Mouse (Mus musculus): ENCODE data around the gene Ttc23. TPM values are rescaled to one million over a fixed set of nuclear protein-coding genes. Genes with fewer than 3 reads are reported as not detected.
A peak's percentile ranks its signal among the peaks of the same experiment; 100 is the strongest.

Ttc23 gene
- total RNA-seq (2021), result 10 to 100 TPM in 1 of 2 experiments, 1 to 10 TPM in 1; 7.1 to 10.3 TPM

DNA sequence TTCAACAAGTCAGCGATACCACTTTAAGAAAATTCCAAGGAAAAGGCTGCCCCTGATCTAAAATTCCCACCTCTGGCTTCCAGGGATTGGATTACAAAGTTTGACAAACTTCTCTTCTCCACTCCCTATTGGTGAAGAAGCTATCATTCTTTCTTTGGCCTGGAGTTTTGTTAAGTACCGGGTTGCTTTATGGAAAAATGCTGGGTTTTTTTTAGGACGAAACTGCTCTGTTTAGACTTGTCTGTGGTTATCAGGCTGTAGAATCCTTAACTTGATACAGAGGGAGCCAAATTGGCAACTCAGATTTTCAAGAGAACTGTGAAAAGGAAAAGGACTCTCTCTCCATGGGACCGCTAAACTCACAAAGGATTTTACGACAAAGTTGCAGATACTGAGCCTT lies at the start of gene Ttc23:
Gene Ttc23 (plus strand): TSS at position 134 of the 400 bp plus-strand sequence.
- intact Hi-C loops (cut with DNase I), result no loop called here
- DNase-seq (ENCODE audit: low spot score in 2 of 2), result peak in 1 of 2 experiments; percentile 35

DNA sequence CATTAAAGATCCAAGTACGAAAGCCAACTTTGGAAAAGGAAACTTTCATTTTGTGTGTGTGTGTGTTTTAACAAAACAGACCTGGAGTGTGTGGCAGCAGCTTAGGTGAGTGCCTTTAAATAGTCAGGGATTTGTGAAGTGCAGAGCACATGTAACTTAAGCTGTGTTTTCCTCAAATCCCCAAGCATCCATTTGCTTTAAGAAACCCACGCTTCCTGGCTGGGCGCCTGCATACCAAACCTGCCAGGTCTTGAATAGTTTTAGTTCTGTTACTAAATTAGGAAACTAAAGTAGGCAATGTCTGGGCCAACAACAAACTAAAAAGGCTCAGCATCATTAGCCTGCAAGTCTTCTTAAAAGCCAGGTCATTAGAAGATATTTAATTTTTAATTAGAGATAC lies 49.2 kb upstream of the Ttc23 start:
- DNase-seq (ENCODE audit: low spot score in 2 of 2), result peak; percentile 65 to 89
- intact Hi-C loops (cut with DNase I), result no loop called here

DNA sequence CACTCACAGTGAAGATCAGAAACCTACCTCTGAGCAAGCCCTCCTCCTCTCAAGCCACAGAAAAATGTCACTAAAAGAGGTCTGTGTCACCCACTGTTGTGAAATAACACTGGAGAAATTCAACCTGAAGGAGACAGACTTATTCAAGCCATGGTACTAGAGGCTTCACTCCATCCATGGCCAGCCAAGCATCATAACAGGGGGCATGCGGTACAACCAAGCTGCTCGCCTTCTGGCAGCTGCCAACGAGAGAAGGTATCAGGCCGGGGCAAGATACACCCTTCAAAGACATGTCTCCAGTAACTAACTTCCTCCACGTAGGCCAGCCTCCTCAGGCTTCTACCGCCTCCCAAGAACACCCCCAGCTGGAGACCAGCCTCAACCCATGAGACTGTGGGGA lies 42.1 kb upstream of the Ttc23 start:
- intact Hi-C loops (cut with DNase I), result no loop called here
- DNase-seq (ENCODE audit: low spot score in 2 of 2), result no peak

DNA sequence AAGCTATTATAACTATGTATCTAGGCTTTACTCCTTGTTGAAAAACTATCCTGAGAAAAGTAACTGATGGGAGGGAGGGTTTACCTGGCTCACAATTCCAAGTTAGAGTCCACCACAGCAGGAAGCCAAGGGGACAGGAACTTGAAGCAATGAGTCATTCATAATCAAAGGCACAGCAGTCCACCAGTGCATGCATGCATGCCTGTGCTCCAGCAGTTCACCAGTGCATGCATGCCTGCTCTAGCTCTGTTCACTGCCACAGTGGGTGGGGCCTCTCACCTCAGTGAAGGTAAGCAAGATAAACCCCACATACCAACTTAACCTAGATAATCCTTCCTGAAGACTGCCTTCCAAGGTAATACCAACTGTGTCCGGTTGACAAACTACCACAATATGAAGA lies 41.0 kb upstream of the Ttc23 start:
- no peak for DNase-seq (ENCODE audit: low spot score in 2 of 2)
- intact Hi-C loops (cut with DNase I), result no loop called here

DNA sequence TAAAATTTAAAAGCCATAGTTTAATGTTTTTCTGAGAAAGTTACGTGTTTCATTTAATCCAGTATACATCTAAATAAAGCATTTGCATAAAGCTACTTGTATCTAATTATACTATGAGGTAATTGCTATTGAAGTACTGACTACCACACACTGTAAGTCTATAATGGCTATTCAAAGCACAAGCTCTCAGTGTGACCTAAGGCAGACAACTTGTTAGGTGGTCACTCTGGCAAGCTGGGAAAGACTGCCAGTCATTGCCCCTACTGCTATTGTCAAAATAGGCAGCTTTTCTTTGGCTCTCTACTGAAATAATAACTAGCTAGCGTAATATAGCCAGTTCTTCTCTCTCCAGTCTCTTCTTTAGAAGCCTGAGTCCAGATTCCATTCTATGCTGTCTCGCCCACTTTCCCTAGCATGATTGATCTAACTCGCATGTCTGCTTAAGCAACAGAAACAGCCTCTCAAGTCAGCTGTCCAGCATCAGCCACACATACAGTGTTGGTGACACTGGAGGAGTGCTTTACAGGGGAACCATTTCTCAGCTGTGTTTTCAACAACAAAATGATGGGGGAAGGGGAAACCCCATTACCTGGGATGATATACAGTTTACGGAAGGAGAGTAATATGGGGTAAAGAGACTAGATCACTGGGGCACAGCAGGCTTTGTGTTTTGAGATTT lies 39.4 kb upstream of the Ttc23 start:
- intact Hi-C loops (cut with DNase I), result no loop called here
- no peak for DNase-seq (ENCODE audit: low spot score in 2 of 2)

DNA sequence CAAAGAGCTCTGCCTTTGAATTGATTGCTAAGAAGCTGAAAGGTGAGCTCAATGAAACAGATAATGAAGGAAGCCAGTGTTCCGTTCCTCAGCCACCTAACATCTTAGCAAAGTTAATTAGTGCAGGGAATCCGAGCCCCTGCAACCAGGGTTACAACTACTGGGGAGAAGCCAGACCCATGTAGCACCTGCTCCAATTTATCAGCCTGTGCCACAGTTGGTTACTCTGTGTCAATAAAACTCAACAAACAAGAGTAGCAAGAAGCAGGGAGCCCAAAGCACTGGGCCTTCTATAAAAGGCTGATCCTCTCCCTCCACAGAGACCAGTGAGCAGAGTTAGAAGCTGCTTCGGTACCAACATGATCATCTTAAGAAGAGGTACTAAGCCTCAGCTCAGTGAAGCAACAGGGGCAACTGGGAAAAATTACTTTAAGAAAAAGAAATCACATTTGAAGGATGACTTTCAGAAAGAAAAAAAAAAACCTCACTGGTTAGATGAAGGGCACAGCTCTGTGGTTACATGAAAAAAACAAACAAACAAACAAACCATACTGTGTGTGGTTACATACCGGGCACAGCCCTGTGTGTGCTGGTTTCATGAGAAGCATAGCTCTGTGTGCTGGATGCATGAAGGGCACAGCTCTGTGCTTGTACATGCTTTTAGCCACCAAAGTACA lies 38.7 kb upstream of the Ttc23 start:
- intact Hi-C loops (cut with DNase I), result no loop called here
- no peak for DNase-seq (ENCODE audit: low spot score in 2 of 2)

DNA sequence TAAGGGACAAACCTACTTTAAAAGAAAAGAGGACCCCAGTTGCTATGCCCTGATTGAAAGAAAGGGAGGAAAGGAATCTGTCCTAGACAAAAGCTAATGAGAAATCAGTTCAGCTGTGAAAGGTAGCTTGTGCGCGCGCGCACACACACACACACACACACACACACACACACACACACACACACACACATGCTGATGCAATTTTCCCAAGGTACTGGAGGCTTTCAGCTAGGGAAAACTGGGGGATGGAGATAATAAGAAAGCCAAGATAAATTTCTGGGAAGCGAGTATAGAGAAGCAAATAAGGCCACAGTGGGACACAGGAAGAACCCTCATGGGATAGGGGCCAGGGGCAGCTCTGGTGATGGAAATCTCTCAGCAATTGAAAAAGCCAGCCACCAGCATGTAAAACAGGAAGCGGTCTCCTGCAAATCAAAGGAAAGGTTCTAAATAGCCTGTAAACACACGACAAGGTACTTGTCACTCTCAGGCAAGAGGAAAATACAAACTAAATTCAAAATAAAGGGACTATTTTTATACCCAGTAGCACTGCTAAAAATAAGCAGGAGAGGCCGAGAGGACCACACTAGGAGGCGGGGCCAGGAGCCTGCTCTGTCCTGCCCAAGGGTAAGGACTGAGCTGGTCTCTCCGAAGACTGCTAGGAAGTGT lies 33.3 kb upstream of the Ttc23 start:
- intact Hi-C loops (cut with DNase I), result no loop called here
- no peak for DNase-seq (ENCODE audit: low spot score in 2 of 2)

DNA sequence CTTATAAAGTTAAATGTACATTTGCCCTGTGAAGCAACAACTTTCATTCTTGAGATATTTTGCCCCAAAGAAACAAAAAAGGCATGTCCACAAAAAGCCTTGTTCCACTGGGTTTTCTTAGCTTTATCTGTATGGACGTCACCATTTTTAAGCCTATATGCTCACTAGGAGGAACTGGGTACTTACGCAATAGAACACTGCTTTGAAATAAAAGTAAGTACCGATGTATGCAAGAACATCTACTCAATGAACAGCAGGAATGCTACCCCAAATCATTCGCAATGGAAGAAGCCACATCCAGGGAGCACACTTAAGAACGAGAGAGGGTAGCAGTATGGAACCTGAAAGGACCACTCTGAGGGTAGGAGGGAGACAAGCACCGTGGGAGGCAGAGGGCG lies 32.7 kb upstream of the Ttc23 start:
- intact Hi-C loops (cut with DNase I), result no loop called here
- no peak for DNase-seq (ENCODE audit: low spot score in 2 of 2)

DNA sequence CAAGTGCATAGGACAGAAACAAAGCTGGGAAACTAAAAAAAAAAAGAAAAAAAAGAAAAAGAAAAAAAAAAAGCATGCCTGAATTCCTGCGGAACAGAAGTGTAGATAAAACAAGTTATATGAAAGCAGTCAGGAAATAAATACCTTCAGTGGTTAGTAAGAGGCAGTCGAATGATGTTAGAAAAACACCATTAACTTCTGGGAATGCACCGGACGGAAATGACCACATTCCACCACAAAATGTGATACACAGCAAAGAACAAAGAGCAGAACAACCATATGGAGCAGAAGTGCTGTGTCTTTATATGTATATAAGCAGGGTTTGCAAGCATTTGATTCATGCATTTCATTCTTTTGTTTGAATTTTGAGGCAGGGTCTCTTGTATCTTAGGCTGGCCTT lies 30.3 kb upstream of the Ttc23 start:
- DNase-seq (ENCODE audit: low spot score in 2 of 2), result no peak
- intact Hi-C loops (cut with DNase I), result no loop called here

DNA sequence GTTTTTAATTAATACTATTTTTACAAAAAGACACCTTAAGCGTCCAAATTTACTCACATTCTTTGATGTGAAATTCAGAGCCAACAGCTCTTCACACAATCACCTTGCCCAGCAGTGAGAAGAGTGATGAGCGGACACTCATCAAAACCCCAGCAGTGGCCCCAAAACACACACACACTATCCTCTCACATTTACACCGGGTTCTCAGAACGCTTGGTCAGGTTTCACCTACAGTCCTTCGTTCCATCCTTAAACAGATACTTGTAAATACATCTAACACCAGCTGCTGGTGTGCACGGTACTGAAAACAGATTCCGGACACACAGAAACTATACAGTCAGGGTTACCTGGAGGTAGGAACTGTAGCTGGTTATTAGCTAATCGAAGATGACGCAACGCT lies 29.6 kb upstream of the Ttc23 start:
- intact Hi-C loops (cut with DNase I), result no loop called here
- DNase-seq (ENCODE audit: low spot score in 2 of 2), result no peak

DNA sequence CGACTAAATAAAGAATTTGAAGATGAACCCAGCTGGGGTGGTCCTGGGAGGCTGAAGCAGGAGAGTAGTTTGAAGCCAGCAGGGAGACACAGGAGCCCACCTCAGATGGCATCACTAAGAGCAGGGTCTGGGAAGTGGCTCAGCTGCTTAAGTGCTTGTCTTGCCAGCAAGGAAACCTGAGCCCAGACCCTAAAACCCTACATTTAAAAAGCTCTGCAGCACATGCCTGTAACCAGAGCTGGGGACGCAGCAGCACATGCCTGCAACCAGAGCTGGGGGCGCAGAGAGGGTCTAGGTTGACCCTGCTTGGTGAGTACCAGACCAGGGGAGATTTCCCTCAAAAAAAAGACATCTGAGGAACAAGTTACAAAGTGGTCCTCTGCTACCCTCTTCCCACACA lies 28.9 kb upstream of the Ttc23 start:
- intact Hi-C loops (cut with DNase I), result no loop called here
- no peak for DNase-seq (ENCODE audit: low spot score in 2 of 2)

DNA sequence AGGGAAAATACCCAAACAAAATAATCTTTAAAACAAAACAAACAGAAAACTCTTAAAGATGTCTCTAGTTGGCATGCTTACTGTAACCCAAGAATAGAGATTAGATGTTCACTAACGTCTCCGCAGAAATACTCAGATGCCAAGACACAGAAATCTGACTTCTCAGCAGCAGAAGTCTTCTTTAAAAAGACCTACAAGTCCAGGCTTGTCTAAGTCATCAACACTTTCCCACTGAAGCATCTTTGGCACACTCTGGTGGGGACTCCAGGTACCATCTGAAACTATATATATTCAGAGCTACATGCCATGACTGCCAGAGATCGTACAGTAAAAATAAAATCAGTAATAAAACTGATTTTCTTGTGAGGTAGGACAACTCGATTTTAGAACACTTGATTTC lies 27.4 kb upstream of the Ttc23 start:
- intact Hi-C loops (cut with DNase I), result loop anchor here (5.0 kb wide), 1 partner anchor 248 kb away; the partner anchor contains the start of gene Mef2a

DNA sequence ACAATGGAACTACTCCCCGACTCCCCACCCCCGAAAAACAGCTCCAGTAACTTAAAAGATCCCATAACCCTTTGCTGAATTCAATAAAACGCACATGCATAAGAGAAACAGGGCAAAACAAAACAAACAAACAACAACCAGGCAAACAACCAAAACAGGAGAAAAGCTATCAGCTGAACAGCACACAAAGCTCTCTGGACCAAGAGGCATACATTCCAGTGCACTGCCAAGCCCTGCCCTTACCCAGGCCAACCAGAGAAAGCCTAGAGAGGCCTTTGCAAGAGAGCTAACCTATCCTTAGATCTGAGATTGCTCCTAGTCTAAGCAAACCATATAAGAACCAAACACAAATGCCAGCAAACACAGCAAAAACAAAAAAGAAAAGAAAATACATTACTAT lies 25.1 kb upstream of the Ttc23 start:
- DNase-seq (ENCODE audit: low spot score in 2 of 2), result no peak
- intact Hi-C loops (cut with DNase I), result loop anchor here (5.0 kb wide), 1 partner anchor 250 kb away; the partner anchor contains the start of gene Mef2a

More for the DNA sequence above, 27.4 kb upstream of the Ttc23 start:
- DNase-seq (ENCODE audit: low spot score in 2 of 2), result peak; percentile 32 to 65

DNA sequence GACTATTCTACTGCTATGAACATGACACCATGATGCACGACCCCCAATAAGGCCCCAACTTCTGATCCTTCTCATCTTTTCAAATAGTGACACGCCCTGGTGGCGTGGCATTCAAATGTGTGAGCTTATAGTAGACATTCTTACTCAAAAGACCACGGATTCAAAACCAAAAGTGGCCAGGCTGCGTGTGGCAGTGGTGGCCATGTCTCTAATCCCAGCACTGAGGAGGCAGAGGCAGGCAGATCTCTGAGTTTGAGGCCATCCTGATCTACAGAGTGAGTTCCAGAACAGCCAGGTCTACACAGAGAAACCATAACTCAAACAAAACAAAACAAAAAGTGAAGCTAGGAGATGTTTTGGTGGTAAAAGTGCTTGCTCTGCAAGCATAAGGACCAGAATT lies 20.5 kb upstream of the Ttc23 start:
- intact Hi-C loops (cut with DNase I), result no loop called here
- DNase-seq (ENCODE audit: low spot score in 2 of 2), result no peak

DNA sequence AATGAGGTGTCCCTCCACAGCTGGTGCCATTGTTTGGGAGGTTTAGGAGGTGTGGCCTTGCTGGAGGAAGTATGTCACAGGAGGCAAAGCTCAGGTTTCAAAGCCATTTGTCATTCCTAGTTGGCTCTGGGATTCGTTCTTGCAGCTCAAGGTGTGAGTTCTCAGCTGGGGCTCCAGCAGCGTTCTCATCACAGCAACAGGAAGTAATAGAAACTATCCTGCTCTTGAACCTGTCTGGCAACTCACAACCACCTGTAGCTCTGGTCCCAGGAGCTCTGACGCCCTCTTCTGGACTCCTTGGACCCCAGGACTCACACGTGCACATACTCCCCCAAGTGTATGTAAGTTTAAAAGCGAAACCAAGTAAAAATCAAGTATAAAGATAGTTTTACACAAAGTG lies 17.5 kb upstream of the Ttc23 start:
- DNase-seq (ENCODE audit: low spot score in 2 of 2), result no peak

DNA sequence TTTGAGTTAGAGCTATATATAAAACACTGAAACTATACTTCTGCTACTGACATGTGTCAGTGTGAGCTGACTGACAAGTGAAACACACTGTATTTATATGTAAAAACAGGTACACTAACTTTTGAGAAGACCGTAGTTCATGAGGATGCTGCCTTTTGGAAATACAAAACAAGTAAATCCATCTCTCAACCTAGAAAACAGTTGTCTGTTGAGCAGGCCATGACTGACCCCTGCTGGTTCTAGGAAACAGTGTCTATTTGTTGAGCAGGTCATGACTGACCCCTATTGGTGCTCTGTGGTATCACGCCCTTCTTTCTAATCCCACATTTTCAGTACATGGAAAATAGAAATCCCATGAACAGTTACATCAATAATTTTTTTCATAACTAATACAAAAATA lies 16.4 kb upstream of the Ttc23 start:
- DNase-seq (ENCODE audit: low spot score in 2 of 2), result peak; percentile 79 to 89
- intact Hi-C loops (cut with DNase I), result loop anchor here (2.0 to 10.0 kb wide), 5 partner anchors 84 to 916 kb away; no protein-coding TSS in a partner anchor

More for the DNA sequence above, 17.5 kb upstream of the Ttc23 start:
- intact Hi-C loops (cut with DNase I), result loop anchor here (2.0 to 10.0 kb wide), 5 partner anchors 82 to 915 kb away; no protein-coding TSS in a partner anchor

DNA sequence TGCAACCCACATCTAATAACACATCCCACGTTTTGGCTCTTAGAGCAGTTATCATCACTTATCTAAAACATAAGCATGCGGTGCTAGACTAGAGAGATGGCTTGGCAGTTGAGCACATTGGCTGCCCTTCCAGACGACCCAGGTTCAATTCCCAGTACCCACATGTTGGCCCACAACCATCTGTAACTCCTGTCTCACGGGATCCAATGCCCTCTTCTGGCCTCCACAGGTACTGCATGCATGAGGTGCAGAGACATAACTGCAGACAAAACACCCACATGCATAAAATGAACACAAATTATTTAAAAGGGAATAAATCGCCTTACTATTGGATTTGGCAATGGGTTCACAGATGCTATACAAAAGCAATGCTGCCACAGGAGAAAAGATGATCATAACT lies 14.8 kb upstream of the Ttc23 start:
- intact Hi-C loops (cut with DNase I), result loop anchor here (5.0 to 10.0 kb wide), 3 partner anchors 85 to 918 kb away; no protein-coding TSS in a partner anchor

DNA sequence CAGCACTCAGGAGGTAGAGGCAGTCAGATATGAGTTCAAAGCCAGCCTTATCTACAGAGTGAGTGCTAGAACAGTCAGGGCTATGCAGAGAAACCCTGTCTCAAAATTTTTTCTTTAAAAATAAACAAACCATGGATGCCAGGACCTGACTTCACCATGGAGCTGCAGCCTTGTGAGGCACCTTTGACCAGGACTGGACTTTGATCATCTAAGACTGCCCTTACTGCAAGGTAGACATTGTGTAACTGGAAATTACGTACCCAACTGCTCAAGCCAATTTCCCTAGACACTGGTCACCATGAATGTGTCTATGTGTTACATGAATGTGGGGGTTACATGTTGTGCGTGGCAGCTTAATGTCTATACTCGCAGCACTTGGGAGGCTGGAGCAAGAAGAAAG lies 13.0 kb upstream of the Ttc23 start:
- DNase-seq (ENCODE audit: low spot score in 2 of 2), result no peak
- intact Hi-C loops (cut with DNase I), result loop anchor here (5.0 to 10.0 kb wide), 3 partner anchors 87 to 919 kb away; no protein-coding TSS in a partner anchor

More for the DNA sequence above, 14.8 kb upstream of the Ttc23 start:
- no peak for DNase-seq (ENCODE audit: low spot score in 2 of 2)

DNA sequence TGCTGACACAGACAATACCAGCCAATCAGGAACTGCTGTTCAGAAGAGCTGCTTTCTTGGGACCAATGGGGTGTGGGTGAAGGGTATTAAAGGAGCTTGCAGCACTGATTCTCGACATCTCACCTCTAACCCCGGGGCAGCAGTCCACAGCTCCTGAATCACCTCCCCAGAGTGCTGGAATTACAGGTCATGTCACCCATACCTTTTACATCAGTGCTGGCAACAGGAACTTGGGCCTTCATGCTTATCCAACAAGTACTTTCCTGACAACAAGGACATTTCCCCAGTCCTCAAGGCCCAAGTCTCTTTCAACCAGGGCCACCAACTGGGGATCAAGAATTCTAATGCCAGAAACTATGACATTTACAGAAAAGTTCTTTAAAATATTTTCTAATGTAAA lies 11.0 kb upstream of the Ttc23 start:
- DNase-seq (ENCODE audit: low spot score in 2 of 2), result no peak
- intact Hi-C loops (cut with DNase I), result loop anchor here (10.0 kb wide), 1 partner anchor 921 kb away; no protein-coding TSS in a partner anchor

DNA sequence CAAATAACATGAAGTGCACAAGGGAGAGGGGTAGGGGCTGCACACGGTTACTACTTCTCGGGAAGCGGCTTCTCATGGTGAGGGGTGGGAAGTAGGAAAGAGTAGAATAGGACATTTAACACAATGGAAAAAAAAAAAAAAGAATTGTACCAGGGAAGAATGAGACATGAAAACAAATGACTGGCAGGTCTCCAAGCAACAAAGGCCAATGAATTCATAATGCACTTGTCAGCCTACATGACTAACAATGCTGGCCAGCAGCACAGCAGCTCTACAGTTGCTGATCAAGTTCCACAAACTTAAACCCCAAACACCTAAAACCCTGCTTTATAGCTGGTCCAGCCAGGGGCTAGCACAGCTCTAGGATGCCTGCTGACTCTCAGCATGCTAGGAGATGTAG lies 8.2 kb upstream of the Ttc23 start:
- intact Hi-C loops (cut with DNase I), result loop anchor here (10.0 kb wide), 1 partner anchor 924 kb away; no protein-coding TSS in a partner anchor
- no peak for DNase-seq (ENCODE audit: low spot score in 2 of 2)

Measured in left cerebral cortex, postnatal 25 days (tissue).